Mouse (Mus musculus): Measurements from ENCODE around the gene Esrrg.

The Esrrg gene

GRCm38 (mm10) chr1:188057892-188058291 is 449.3 kb downstream of the Esrrg start:
- DNase-seq (ENCODE audit: low read depth in 1 of 2, low spot score in 2 of 2) = no peak

GRCm38 (mm10) chr1:188059006-188059405 is 450.4 kb downstream of the Esrrg start:
- DNase-seq (ENCODE audit: low read depth in 1 of 2, low spot score in 2 of 2) = no peak

GRCm38 (mm10) chr1:188060493-188060892 is 451.9 kb downstream of the Esrrg start:
- no peak for DNase-seq (ENCODE audit: low read depth in 1 of 2, low spot score in 2 of 2)

GRCm38 (mm10) chr1:188068833-188069232 is 460.2 kb downstream of the Esrrg start:
- DNase-seq (ENCODE audit: low read depth in 1 of 2, low spot score in 2 of 2) = no peak

GRCm38 (mm10) chr1:188069849-188070248 is 461.3 kb downstream of the Esrrg start:
- no peak for DNase-seq (ENCODE audit: low read depth in 1 of 2, low spot score in 2 of 2)

- no peak for DNase-seq (ENCODE audit: low read depth in 1 of 2, low spot score in 2 of 2)
These were observed 469.1 kb downstream of the Esrrg start for GRCm38 (mm10) chr1:188077561-188078195.

- DNase-seq (ENCODE audit: low read depth in 1 of 2, low spot score in 2 of 2) = no peak
These were observed 471.8 kb downstream of the Esrrg start for GRCm38 (mm10) chr1:188080261-188080875.

GRCm38 (mm10) chr1:188082665-188083640 is 474.4 kb downstream of the Esrrg start:
- no peak for DNase-seq (ENCODE audit: low read depth in 1 of 2, low spot score in 2 of 2)

- DNase-seq (ENCODE audit: low read depth in 1 of 2, low spot score in 2 of 2) = no peak
These were observed 476.7 kb downstream of the Esrrg start for GRCm38 (mm10) chr1:188085116-188085879.

- no peak for DNase-seq (ENCODE audit: low read depth in 1 of 2, low spot score in 2 of 2)
These were observed 485.1 kb downstream of the Esrrg start for GRCm38 (mm10) chr1:188093724-188094123.

GRCm38 (mm10) chr1:188101832-188102231 is 493.2 kb downstream of the Esrrg start:
- DNase-seq (ENCODE audit: low read depth in 1 of 2, low spot score in 2 of 2) = no peak

- no peak for DNase-seq (ENCODE audit: low read depth in 1 of 2, low spot score in 2 of 2)
These were observed 494.6 kb downstream of the Esrrg start for GRCm38 (mm10) chr1:188103179-188103578.

GRCm38 (mm10) chr1:188105516-188105915 is 496.9 kb downstream of the Esrrg start:
- DNase-seq (ENCODE audit: low read depth in 1 of 2, low spot score in 2 of 2) = no peak

GRCm38 (mm10) chr1:188107946-188108345 is 499.4 kb downstream of the Esrrg start:
- DNase-seq (ENCODE audit: low read depth in 1 of 2, low spot score in 2 of 2) = no peak

- no peak for DNase-seq (ENCODE audit: low read depth in 1 of 2, low spot score in 2 of 2)
These were observed 503.0 kb downstream of the Esrrg start for GRCm38 (mm10) chr1:188111552-188111951.

- no peak for DNase-seq (ENCODE audit: low read depth in 1 of 2, low spot score in 2 of 2)
These were observed 504.6 kb downstream of the Esrrg start for GRCm38 (mm10) chr1:188113240-188113639.

- DNase-seq (ENCODE audit: low read depth in 1 of 2, low spot score in 2 of 2) = no peak
These were observed 509.5 kb downstream of the Esrrg start for GRCm38 (mm10) chr1:188118125-188118524.

- no peak for DNase-seq (ENCODE audit: low read depth in 1 of 2, low spot score in 2 of 2)
These were observed 511.2 kb downstream of the Esrrg start for GRCm38 (mm10) chr1:188119806-188120205.

- no peak for DNase-seq (ENCODE audit: low read depth in 1 of 2, low spot score in 2 of 2)
These were observed 517.0 kb downstream of the Esrrg start for GRCm38 (mm10) chr1:188125521-188126021.

GRCm38 (mm10) chr1:188136126-188136525 is 527.5 kb downstream of the Esrrg start:
- DNase-seq (ENCODE audit: low read depth in 1 of 2, low spot score in 2 of 2) = no peak

- no peak for DNase-seq (ENCODE audit: low read depth in 1 of 2, low spot score in 2 of 2)
These were observed 530.9 kb downstream of the Esrrg start for GRCm38 (mm10) chr1:188139473-188139872.

All from monocyte, adult 2 months (primary cell).